Mouse (Mus musculus) spleen, adult 2 months (tissue): ENCODE data around the gene Wfdc11. TPM values are rescaled to one million over a fixed set of nuclear protein-coding genes. Genes with fewer than 3 reads are reported as not detected.

Experiments used
- DNase-seq, 2 experiments: peaks; one replicate each; pipeline versions ENCODE4 v3.0.0 to v3.0.0-alpha.2; 2012 to 2021; ENCODE audit warnings: low spot score in 2 of 2, low read depth in 1 of 2
- H3K27ac ChIP-seq: fragments of 200-500 bp; 2 replicates; pipeline ENCODE4 v1.5.1; 2012; ENCODE audit warnings: low read length, inconsistent platforms; ENCODE audit not compliant: insufficient read depth
- H3K27me3 ChIP-seq: fragments of 200-500 bp; 2 replicates; pipeline ENCODE4 v1.6.1; 2012; ENCODE audit warnings: mild to moderate bottlenecking, moderate library complexity, low read length, inconsistent platforms; ENCODE audit not compliant: control insufficient read depth, insufficient read depth
- H3K36me3 ChIP-seq: fragments of 200-500 bp; 2 replicates; pipeline ENCODE4 v1.6.1; 2012; ENCODE audit warnings: mild to moderate bottlenecking, low read length, inconsistent platforms; ENCODE audit not compliant: control insufficient read depth, insufficient read depth
- H3K4me1 ChIP-seq: fragments of 200-500 bp; 2 replicates; pipeline ENCODE4 v1.6.1; 2011; ENCODE audit warnings: inconsistent platforms; ENCODE audit not compliant: control insufficient read depth, insufficient read depth, insufficient read length
- H3K4me3 ChIP-seq: fragments of 200-500 bp; 2 replicates; pipeline ENCODE4 v1.5.1; 2011; ENCODE audit warnings: mild to moderate bottlenecking, inconsistent platforms; ENCODE audit not compliant: insufficient read depth, insufficient read length; ENCODE audit errors: extremely low read depth
- CTCF ChIP-seq: fragments of 200-500 bp; IDR thresholded peaks from 2 replicates; pipeline ENCODE4 v1.5.1; 2011; ENCODE audit warnings: mild to moderate bottlenecking, inconsistent platforms; ENCODE audit not compliant: insufficient read depth, insufficient read length, insufficient replicate concordance; ENCODE audit errors: extremely low read depth
- POLR2A ChIP-seq: fragments of 200-500 bp; IDR thresholded peaks from 2 replicates; pipeline ENCODE4 v1.6.1; 2011; ENCODE audit warnings: low read depth, low read length, inconsistent platforms
- WGBS: fragments of 180-500 bp; shearing (Covaris S2); methylation state at CpG from one replicate; pipeline ENCODE4 v1.1.7; 2018; 5-methylcytosine and 5-hydroxymethylcytosine counted together
- polyA plus RNA-seq: library from polyadenylated mRNA; depleted of rRNA; stranded (reverse); fragments of >200 nt; gene quantifications from 2 replicates; pipeline ENCODE4 v1.2.3, GENCODE M21; 2012

Wfdc11 gene
- polyA plus RNA-seq, 1 experiment, result not detected

DNA sequence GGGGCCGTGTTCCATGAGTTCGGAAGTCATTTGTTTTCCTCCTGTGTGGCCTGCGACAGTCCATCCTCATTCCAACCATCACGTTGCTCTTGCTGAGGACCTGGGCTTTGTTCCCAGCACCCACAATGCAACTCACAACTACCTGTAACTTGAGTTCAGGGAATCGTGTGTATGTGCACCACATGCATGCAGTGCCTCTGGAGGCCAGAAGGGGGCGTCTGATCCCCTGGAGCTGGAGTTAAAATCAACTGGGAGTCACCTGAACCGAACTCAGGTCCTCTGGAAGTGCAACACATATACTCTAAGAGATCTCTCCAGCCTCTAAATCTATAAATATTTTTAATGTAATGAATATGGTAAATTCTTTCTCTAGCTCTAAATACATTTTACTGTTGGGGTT lies 2.2 kb upstream of the Wfdc11 start:
- Histone ChIP-seq H3K27ac (no peak overlapping the region), H3K36me3 (no peaks in the 10 kb centered on the region), H3K4me3 (no peak overlapping the region), H3K4me1 (peaks cover 3% of the 10 kb centered on the region; the same call in 1 of the 2 replicates), H3K27me3 (no peaks in the 10 kb centered on the region)
- DNase-seq, result no peak
- 81% methylated on average over 7 of the region's 7 CpGs for WGBS
- TF ChIP-seq POLR2A, result no peak
- TF ChIP-seq CTCF, result no peak

DNA sequence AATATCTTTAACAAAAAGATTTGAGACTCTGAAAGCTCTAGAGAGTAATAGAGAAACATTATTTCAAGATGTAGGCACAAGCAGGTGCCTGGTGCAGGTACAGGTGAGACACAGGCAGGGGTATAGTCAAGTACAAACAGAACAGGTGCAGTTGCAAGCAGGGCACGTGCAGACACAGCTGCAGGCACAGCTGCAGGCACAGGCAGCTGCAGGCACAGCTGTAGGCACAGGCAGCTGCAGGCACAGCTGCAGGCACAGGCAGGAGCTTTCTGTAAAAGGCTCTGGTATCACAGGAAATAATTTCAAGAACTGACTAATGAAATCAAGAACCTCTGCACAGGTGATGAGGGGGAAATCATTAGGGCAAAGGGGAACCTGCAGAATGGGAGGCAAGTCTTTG lies 2.9 kb downstream of the Wfdc11 start:
- no peak for TF ChIP-seq CTCF
- TF ChIP-seq POLR2A, result no peak
- H3K4me1 ChIP-seq, result no peaks in the 10 kb centered on the region
- DNase-seq, result no peak
- no peak overlapping the region for H3K4me3 ChIP-seq
- H3K27me3 ChIP-seq, result no peaks in the 10 kb centered on the region
- H3K27ac ChIP-seq, result no peak overlapping the region
- no peaks in the 10 kb centered on the region for H3K36me3 ChIP-seq
- WGBS, result 21% methylated on average over 1 of the region's 1 CpGs

GRCm38 (mm10) chr2:164670261-164670660 lies 3.6 kb downstream of the Wfdc11 start:
- no peak for DNase-seq
- Histone ChIP-seq H3K4me3 (no peak overlapping the region), H3K27me3 (no peaks in the 10 kb centered on the region), H3K27ac (no peak overlapping the region), H3K4me1 (no peaks in the 10 kb centered on the region), H3K36me3 (no peaks in the 10 kb centered on the region)
- WGBS, result 69% methylated on average over 5 of the region's 5 CpGs
- no peak for TF ChIP-seq POLR2A
- no peak for TF ChIP-seq CTCF

GRCm38 (mm10) chr2:164664851-164665250 lies 9.0 kb downstream of the Wfdc11 start:
- H3K27ac ChIP-seq, result no peak overlapping the region
- 85% methylated on average over 7 of the region's 7 CpGs for WGBS
- H3K27me3 ChIP-seq, result no peaks in the 10 kb centered on the region
- no peak for DNase-seq
- no peak for TF ChIP-seq POLR2A
- TF ChIP-seq CTCF, result no peak
- H3K4me3 ChIP-seq, result no peak overlapping the region
- no peaks in the 10 kb centered on the region for H3K36me3 ChIP-seq
- no peaks in the 10 kb centered on the region for H3K4me1 ChIP-seq

DNA sequence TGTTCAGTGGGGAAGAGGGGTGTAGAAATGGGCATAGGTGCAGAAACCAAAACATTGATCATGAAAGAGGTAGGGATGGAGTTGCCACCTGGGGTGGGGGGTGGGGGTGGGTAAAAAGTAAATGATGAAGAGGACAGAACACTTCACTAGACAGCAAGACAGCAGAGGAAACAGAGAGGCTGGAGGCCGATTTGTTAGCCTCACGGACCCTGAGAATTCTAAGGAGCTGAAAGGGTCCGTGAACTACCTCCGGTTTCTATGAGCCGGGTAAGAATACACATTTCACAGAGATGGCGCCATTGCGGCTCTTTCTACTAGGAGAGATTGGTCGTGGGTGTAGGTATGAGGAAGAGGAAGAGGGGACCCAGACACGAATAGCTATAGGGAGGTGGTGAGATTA lies 17.4 kb downstream of the Wfdc11 start, which contains the start of gene Wfdc9:
Gene Wfdc9, minus strand, starts transcription at position 101 of the 400 bp plus-strand sequence.
- 76% methylated on average over 9 of the region's 9 CpGs for WGBS
- Histone ChIP-seq H3K27ac (no peak within 1 kb of the TSS), H3K36me3 (no peaks in the 10 kb centered on the region), H3K4me3 (no peak within 1 kb of the TSS), H3K4me1 (no peaks in the 10 kb centered on the region), H3K27me3 (no peaks in the 10 kb centered on the region)
- no peak for TF ChIP-seq POLR2A
- no peak for TF ChIP-seq CTCF
- DNase-seq, result no peak

GRCm38 (mm10) chr2:164655858-164656257 lies 18.0 kb downstream of the Wfdc11 start, which contains the start of gene Wfdc10:
Gene Wfdc10, plus strand, starts transcription at chr2:164656046.
- DNase-seq, result peak in 1 of 2 experiments; percentile 51
- no peak within 1 kb of the TSS for H3K4me3 ChIP-seq
- no peaks in the 10 kb centered on the region for H3K4me1 ChIP-seq
- H3K36me3 ChIP-seq, result no peaks in the 10 kb centered on the region
- no peak within 1 kb of the TSS for H3K27ac ChIP-seq
- 19% methylated on average over 11 of the region's 11 CpGs for WGBS
- H3K27me3 ChIP-seq, result no peaks in the 10 kb centered on the region
- peak; percentile 77; the same call in 1 of the 2 replicates for TF ChIP-seq CTCF
- no peak for TF ChIP-seq POLR2A

- no peak overlapping the region for H3K4me3 ChIP-seq
- H3K27me3 ChIP-seq, result no peaks in the 10 kb centered on the region
- no peak overlapping the region for H3K27ac ChIP-seq
- 85% methylated on average over 13 of the region's 13 CpGs for WGBS
- peaks cover 5% of the 10 kb centered on the region; the same call in 1 of the 2 replicates for H3K4me1 ChIP-seq
- no peak for TF ChIP-seq CTCF
- no peak for TF ChIP-seq POLR2A
- no peaks in the 10 kb centered on the region for H3K36me3 ChIP-seq
- no peak for DNase-seq
These were observed 31.8 kb downstream of the Wfdc11 start for GRCm38 (mm10) chr2:164641881-164642673.
